Mouse (Mus musculus): Measurements from ENCODE around the gene Hfe.

DNA sequence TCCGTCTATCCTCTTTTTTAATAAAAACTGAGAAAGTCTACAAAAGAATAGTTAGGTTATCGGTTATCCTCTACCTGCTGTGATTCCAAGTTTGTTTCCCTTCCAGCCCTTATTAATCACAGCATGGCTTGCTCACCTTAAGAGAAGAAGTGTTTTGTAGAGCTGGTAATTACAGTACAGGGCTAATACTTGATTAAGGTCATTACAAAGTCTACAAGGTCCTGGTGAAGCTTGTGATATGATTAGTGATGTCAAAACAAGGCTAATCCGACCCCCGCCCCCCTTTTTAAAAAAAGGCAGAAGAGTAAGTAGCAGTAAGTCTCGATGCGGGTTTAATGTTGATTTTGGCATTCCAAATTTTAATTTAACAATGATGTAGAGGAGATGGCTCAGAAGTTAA, 11.7 kb downstream of the Hfe start:
- TF ChIP-seq CTCF (conservative IDR thresholded peaks at IDR 0.05; ENCODE audit: low read length) = no peak
- no peak for TF ChIP-seq NANOG (IDR thresholded peaks at IDR 0.05; ENCODE audit: borderline replicate concordance, low read length)
